Mouse (Mus musculus) cortical plate, adult 2 months (tissue): ENCODE measurements around the gene Cenpp. TPM values are rescaled to one million over a fixed set of nuclear protein-coding genes. Genes with fewer than 3 reads are reported as not detected.
"Not testable (repeated sequence)": the region's sequence is repeated elsewhere in the genome, so short reads cannot be mapped to it uniquely, and the experiment has no call there.

Source experiments
- H3K27ac ChIP-seq: fragments of 200-500 bp; 2 replicates; pipeline ENCODE4 v1.5.1; 2012; ENCODE audit warnings: low read length, control low read depth, inconsistent platforms; ENCODE audit not compliant: insufficient read depth
- H3K4me1 ChIP-seq: fragments of 200-500 bp; 2 replicates; pipeline ENCODE4 v1.6.1; 2011; ENCODE audit warnings: low read length; ENCODE audit not compliant: control insufficient read depth, insufficient read depth
- H3K4me3 ChIP-seq: fragments of 200-500 bp; 2 replicates; pipeline ENCODE4 v1.5.1; 2011; ENCODE audit warnings: mild to moderate bottlenecking, low read length, control low read depth; ENCODE audit not compliant: insufficient read depth
- CTCF ChIP-seq: fragments of 200-500 bp; IDR thresholded peaks from 2 replicates; pipeline ENCODE4 v1.5.1; 2011; ENCODE audit warnings: mild to moderate bottlenecking, control low read depth, low read length; ENCODE audit not compliant: insufficient read depth; ENCODE audit errors: extremely low read depth
- POLR2A ChIP-seq: fragments of 200-500 bp; IDR thresholded peaks from 2 replicates; pipeline ENCODE4 v1.6.1; 2011; ENCODE audit warnings: mild to moderate bottlenecking, low read length, control low read depth; ENCODE audit not compliant: insufficient read depth; ENCODE audit errors: extremely low read depth
- polyA plus RNA-seq: library from polyadenylated mRNA; depleted of rRNA; stranded (reverse); fragments of >200 nt; gene quantifications from 2 replicates; pipeline ENCODE4 v1.2.3, GENCODE M21; 2012

Cenpp gene
- polyA plus RNA-seq, 1 experiment = 0.92 TPM

- no peak overlapping the region for H3K27ac ChIP-seq
- H3K4me1 ChIP-seq = no peaks in the 10 kb centered on the region
- no peak overlapping the region for H3K4me3 ChIP-seq
- TF ChIP-seq CTCF = no peak
- TF ChIP-seq POLR2A = no peak
Observed at GRCm38 (mm10) chr13:49608589-49609322, 43.8 kb downstream of the Cenpp start.

- Histone ChIP-seq H3K4me3 (no peak within 1 kb of the TSS), H3K4me1 (no peaks in the 10 kb centered on the region), H3K27ac (no peak within 1 kb of the TSS)
- TF ChIP-seq POLR2A (no peak), CTCF (no peak)
Observed at GRCm38 (mm10) chr13:49607714-49608113, 44.9 kb downstream of the Cenpp start, which contains the start of gene Ogn. TSS of gene Ogn (plus strand) at chr13:49608046.

- Histone ChIP-seq H3K4me3 (no peak overlapping the region), H3K27ac (no peak overlapping the region), H3K4me1 (no peaks in the 10 kb centered on the region)
- TF ChIP-seq CTCF (no peak), POLR2A (no peak)
Observed at GRCm38 (mm10) chr13:49603603-49604002, 49.0 kb downstream of the Cenpp start.

GRCm38 (mm10) chr13:49602541-49602940 lies 50.0 kb downstream of the Cenpp start:
- H3K27ac ChIP-seq, H3K4me3 ChIP-seq, H3K4me1 ChIP-seq: not testable (repeated sequence)

- no peak overlapping the region for H3K4me3 ChIP-seq
- TF ChIP-seq CTCF = no peak
- TF ChIP-seq POLR2A = no peak
- H3K4me1 ChIP-seq = no peaks in the 10 kb centered on the region
- no peak overlapping the region for H3K27ac ChIP-seq
Observed at GRCm38 (mm10) chr13:49586062-49586461, 66.5 kb downstream of the Cenpp start.

- Histone ChIP-seq H3K27ac (no peak overlapping the region), H3K4me1 (no peaks in the 10 kb centered on the region), H3K4me3 (no peak overlapping the region)
- TF ChIP-seq POLR2A = no peak
- no peak for TF ChIP-seq CTCF
Observed at GRCm38 (mm10) chr13:49584307-49585005, 68.1 kb downstream of the Cenpp start.

- no peaks in the 10 kb centered on the region for H3K4me1 ChIP-seq
- H3K27ac ChIP-seq = no peak overlapping the region
- no peak overlapping the region for H3K4me3 ChIP-seq
- TF ChIP-seq POLR2A = no peak
- TF ChIP-seq CTCF = no peak
Observed at GRCm38 (mm10) chr13:49583859-49584258, 68.7 kb downstream of the Cenpp start.

GRCm38 (mm10) chr13:49581541-49582530 lies 70.7 kb downstream of the Cenpp start, which contains the start of gene Omd:
TSS of gene Omd (plus strand) at chr13:49582462.
- Histone ChIP-seq H3K27ac (no peak within 1 kb of the TSS), H3K4me3 (no peak within 1 kb of the TSS), H3K4me1 (no peaks in the 10 kb centered on the region)
- TF ChIP-seq POLR2A = no peak
- TF ChIP-seq CTCF = no peak

GRCm38 (mm10) chr13:49571418-49571817 lies 81.2 kb downstream of the Cenpp start:
- H3K4me1 ChIP-seq = no peaks in the 10 kb centered on the region
- no peak overlapping the region for H3K27ac ChIP-seq
- H3K4me3 ChIP-seq = no peak overlapping the region
- TF ChIP-seq CTCF (no peak), POLR2A (no peak)

- Histone ChIP-seq H3K4me1 (no peaks in the 10 kb centered on the region), H3K27ac (no peak overlapping the region)
- TF ChIP-seq POLR2A (no peak), CTCF (no peak)
Observed at GRCm38 (mm10) chr13:49570371-49570770, 82.2 kb downstream of the Cenpp start.

More at GRCm38 (mm10) chr13:49570371-49570770, 82.2 kb downstream of the Cenpp start:
- H3K4me3 ChIP-seq = no peak overlapping the region
